Mouse (Mus musculus) stomach, postnatal 0 days (tissue): ENCODE measurements at regions not wholly inside any gene's neighbourhood (a gene's known extent, or its start where the extent isn't known, plus 50 kb on each side); places are given as distances from the start of the nearest gene placed in this dataset.

Source experiments
- ATAC-seq: fragments of 200-750 bp; cut with Nextera tagmentation; 2 replicates; pipeline ENCODE4 v1.8.0; 2017; ENCODE audit not compliant: low FRiP score, low TSS enrichment
- DNase-seq: peaks from one replicate; pipeline ENCODE4 v3.0.0-alpha.2; 2016; ENCODE audit warnings: low spot score
- H3K27ac ChIP-seq: fragments of 300-500 bp; sonication (generic); replicated peaks from 2 replicates; pipeline ENCODE4 v1.5.1; 2014; ENCODE audit warnings: mild to moderate bottlenecking, control low read depth
- H3K27me3 ChIP-seq: fragments of 300-500 bp; sonication (generic); 2 replicates; pipeline ENCODE4 v1.6.1; 2014; ENCODE audit warnings: low read length; ENCODE audit not compliant: control insufficient read depth, insufficient read depth
- H3K36me3 ChIP-seq: fragments of 300-500 bp; sonication (generic); 2 replicates; pipeline ENCODE4 v1.6.1; 2014; ENCODE audit warnings: low read length, mixed read lengths; ENCODE audit not compliant: control insufficient read depth, insufficient read depth
- H3K4me1 ChIP-seq: fragments of 300-500 bp; sonication (generic); replicated peaks from 2 replicates; pipeline ENCODE4 v1.6.1; 2014; ENCODE audit warnings: antibody characterized with exemption; ENCODE audit not compliant: control insufficient read depth, insufficient read depth
- H3K4me2 ChIP-seq: fragments of 300-500 bp; sonication (generic); replicated peaks from 2 replicates; pipeline ENCODE4 v1.6.1; 2014; ENCODE audit warnings: low read depth, mild to moderate bottlenecking, control low read depth, moderate library complexity
- H3K4me3 ChIP-seq: fragments of 300-500 bp; sonication (generic); 2 replicates; pipeline ENCODE4 v1.5.1; 2014; ENCODE audit warnings: low read depth, low read length, control low read depth
- H3K9ac ChIP-seq: fragments of 300-500 bp; sonication (generic); 2 replicates; pipeline ENCODE4 v1.6.1; 2014; ENCODE audit warnings: mild to moderate bottlenecking, low read length, control low read depth, mixed read lengths
- H3K9me3 ChIP-seq: fragments of 300-500 bp; sonication (generic); 2 replicates; pipeline ENCODE4 v1.6.1; 2016; ENCODE audit warnings: low read length; ENCODE audit not compliant: control insufficient read depth
- CTCF ChIP-seq: IDR thresholded peaks from 2 replicates; pipeline ENCODE4 v1.5.1; 2016; ENCODE audit warnings: antibody characterized with exemption, low read depth, mild to moderate bottlenecking, moderate library complexity
- EP300 ChIP-seq: optimal IDR thresholded peaks from 2 replicates; pipeline ENCODE3; 2016; ENCODE audit warnings: antibody characterized with exemption
- WGBS: fragments of 180-500 bp; shearing (Covaris S2); extraction: QIAGEN DNeasy Blood & Tissue Kit; methylation state at CpG from one replicate; pipeline ENCODE4 v1.1.7; 2014; 5-methylcytosine and 5-hydroxymethylcytosine counted together

- no peak for DNase-seq
- Histone ChIP-seq H3K27me3 (no peaks in the 10 kb centered on the region; the same call in 1 of the 2 replicates), H3K4me2 (no peak overlapping the region), H3K4me1 (no peaks in the 10 kb centered on the region), H3K36me3 (no peaks in the 10 kb centered on the region), H3K9ac (no peak overlapping the region), H3K9me3 (no peaks in the 10 kb centered on the region), H3K27ac (no peak overlapping the region), H3K4me3 (no peak overlapping the region)
- WGBS = 76% methylated on average over 6 of the region's 6 CpGs
- TF ChIP-seq EP300 (no peak), CTCF (no peak)
- ATAC-seq = no peak
These were observed 219.3 kb downstream of the Fzd1 start for GRCm38 (mm10) chr5:4538572-4538971.

DNA sequence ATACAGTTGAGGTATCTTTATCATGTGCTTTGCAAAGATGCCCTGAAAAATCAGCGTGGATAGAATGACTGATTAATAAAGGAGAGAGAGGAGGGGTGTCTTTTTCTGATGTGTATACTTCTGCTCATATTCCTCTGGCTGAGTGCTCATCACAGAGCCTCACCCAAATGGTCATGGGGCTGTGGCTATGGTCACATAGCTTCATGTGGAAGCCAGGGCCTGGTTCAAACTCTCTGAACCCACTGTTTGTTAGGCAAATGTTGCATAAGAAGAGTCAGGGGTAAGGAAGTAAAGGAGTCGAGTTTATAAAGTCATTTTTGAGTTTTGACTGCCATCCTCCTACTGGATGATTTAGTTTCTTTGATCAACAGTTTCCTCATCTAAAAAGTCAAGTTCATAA is 221.0 kb downstream of the Fzd1 start:
- H3K4me3 ChIP-seq = no peak overlapping the region
- H3K27ac ChIP-seq = no peak overlapping the region
- TF ChIP-seq CTCF (no peak), EP300 (no peak)
- H3K36me3 ChIP-seq = no peaks in the 10 kb centered on the region
- DNase-seq = no peak
- no peaks in the 10 kb centered on the region for H3K27me3 ChIP-seq
- no peak overlapping the region for H3K9ac ChIP-seq
- H3K9me3 ChIP-seq = no peaks in the 10 kb centered on the region
- ATAC-seq = no peak
- no peaks in the 10 kb centered on the region for H3K4me1 ChIP-seq
- 70% methylated on average over 2 of the region's 2 CpGs for WGBS
- no peak overlapping the region for H3K4me2 ChIP-seq

DNA sequence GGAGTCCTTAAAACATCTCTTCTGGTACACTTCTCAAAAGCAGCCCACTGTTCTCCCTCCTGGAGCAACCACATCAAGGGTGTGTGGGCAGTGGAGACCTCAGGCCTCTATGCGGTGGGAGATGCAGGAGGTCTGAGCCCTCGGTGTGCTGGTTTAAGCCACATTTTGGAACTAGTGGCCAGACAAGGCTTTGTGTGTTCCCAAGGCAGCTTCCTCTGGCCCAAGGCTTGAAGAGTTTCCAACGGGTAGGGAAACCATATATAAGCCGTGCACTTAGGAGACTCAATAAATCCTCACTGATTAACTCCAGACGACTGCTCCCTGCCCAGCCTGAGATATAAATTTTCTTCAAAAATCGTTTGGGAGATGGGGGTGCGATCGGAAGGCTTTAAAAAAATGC is 221.9 kb downstream of the Fzd1 start:
- H3K9ac ChIP-seq = no peak overlapping the region
- no peak overlapping the region for H3K4me2 ChIP-seq
- H3K27ac ChIP-seq = no peak overlapping the region
- DNase-seq = no peak
- H3K4me1 ChIP-seq = no peaks in the 10 kb centered on the region
- H3K36me3 ChIP-seq = no peaks in the 10 kb centered on the region
- H3K4me3 ChIP-seq = no peak overlapping the region
- H3K9me3 ChIP-seq = no peaks in the 10 kb centered on the region
- ATAC-seq = no peak
- WGBS = 57% methylated on average over 8 of the region's 8 CpGs
- no peak for TF ChIP-seq EP300
- no peak for TF ChIP-seq CTCF
- no peaks in the 10 kb centered on the region for H3K27me3 ChIP-seq

DNA sequence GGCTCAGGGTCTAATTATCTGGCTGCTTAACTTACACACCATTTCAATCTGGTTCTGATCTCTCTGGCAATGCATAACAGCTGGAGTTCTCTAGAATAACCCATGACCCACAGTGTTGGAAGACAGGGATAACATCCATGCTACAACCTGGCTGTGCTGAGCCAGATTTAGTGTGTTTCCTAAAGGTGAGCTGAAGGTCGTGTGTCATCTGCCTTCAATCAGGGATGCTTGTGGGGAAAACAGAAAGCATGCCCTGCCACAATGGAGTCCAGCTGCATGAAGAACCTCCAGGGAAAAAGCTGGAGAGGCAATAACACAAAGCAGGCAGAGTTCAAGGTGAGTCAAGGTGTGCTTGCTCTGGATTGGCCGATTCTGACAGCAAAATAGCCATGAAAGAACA is 223.3 kb downstream of the Fzd1 start:
- H3K4me1 ChIP-seq = no peaks in the 10 kb centered on the region
- no peak overlapping the region for H3K4me3 ChIP-seq
- no peaks in the 10 kb centered on the region for H3K27me3 ChIP-seq
- DNase-seq (no peak), ATAC-seq (no peak)
- 85% methylated on average over 2 of the region's 2 CpGs for WGBS
- H3K9me3 ChIP-seq = no peaks in the 10 kb centered on the region
- no peaks in the 10 kb centered on the region for H3K36me3 ChIP-seq
- H3K9ac ChIP-seq = no peak overlapping the region
- no peak overlapping the region for H3K27ac ChIP-seq
- no peak overlapping the region for H3K4me2 ChIP-seq
- TF ChIP-seq CTCF = no peak
- TF ChIP-seq EP300 = no peak

- no peaks in the 10 kb centered on the region for H3K4me1 ChIP-seq
- H3K27me3 ChIP-seq = no peaks in the 10 kb centered on the region
- no peak overlapping the region for H3K4me2 ChIP-seq
- TF ChIP-seq CTCF (no peak), EP300 (no peak)
- no peak overlapping the region for H3K4me3 ChIP-seq
- H3K27ac ChIP-seq = peak overlapping the region; percentile 25
- no peak overlapping the region for H3K9ac ChIP-seq
- no peaks in the 10 kb centered on the region for H3K36me3 ChIP-seq
- 40% methylated on average over 10 of the region's 10 CpGs for WGBS
- H3K9me3 ChIP-seq = no peaks in the 10 kb centered on the region
- ATAC-seq (peak; percentile 51; the same call in 1 of the 2 replicates), DNase-seq (no peak)
These were observed 227.4 kb downstream of the Fzd1 start for GRCm38 (mm10) chr5:4530236-4531067.

DNA sequence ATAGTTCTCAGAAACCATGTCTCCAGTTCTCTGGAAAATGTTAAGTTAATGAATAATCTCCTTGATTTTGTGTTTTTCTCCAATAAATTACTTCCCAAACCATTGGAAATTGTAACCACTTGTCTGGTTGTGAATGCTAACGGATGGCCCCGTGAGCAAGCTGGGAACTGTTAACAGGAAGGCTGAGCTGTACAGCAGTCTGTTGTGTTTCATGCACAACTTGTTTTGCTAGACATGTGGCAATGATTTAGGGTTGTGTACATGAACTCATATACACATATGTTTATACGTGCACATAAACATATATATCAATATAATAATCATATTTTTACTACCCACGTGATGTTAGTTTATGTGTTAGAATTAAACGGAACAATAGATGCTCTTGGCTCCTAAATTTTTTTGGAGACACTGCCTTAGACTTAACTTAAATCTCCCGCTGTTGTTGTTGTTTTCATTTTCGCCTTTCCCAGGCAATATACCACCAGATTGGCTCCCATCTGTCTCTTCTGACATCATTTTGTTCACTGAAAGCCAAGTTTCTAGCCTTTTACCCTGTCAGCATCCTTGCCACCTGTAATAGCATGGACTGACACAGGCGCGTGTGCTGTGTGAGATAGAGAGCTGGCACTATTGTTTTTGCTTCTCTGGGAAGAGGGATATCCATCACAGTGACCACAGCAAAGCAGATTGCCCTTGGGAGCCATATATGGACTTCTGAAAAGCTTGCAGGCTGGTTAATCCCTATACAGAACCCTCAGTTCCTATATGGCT is 231.6 kb downstream of the Fzd1 start:
- WGBS = 72% methylated on average over 9 of the region's 9 CpGs
- no peaks in the 10 kb centered on the region for H3K4me1 ChIP-seq
- H3K27ac ChIP-seq = no peak overlapping the region
- ATAC-seq (no peak), DNase-seq (no peak)
- no peak overlapping the region for H3K4me3 ChIP-seq
- H3K36me3 ChIP-seq = no peaks in the 10 kb centered on the region
- H3K9me3 ChIP-seq = no peaks in the 10 kb centered on the region
- TF ChIP-seq EP300 = no peak
- no peak for TF ChIP-seq CTCF
- no peak overlapping the region for H3K9ac ChIP-seq
- no peaks in the 10 kb centered on the region for H3K27me3 ChIP-seq
- H3K4me2 ChIP-seq = no peak overlapping the region
